Mouse (Mus musculus): Measurements from ENCODE around the gene Tm9sf1. TPM values are rescaled to one million over a fixed set of nuclear protein-coding genes. Genes with fewer than 3 reads are reported as not detected.

Tm9sf1 gene
- 10 to 100 TPM; 83.2 to 98.1 TPM for total RNA-seq (2021)
- long read RNA-seq, experiment 1, transcript Tm9sf1-205 (6 exons, 2,517 nt) = minor isoform, 22 of 180 reads
- long read RNA-seq, experiment 1, transcript Tm9sf1-202 (6 exons, 2,164 nt) = minor isoform, 17 of 180 reads
- long read RNA-seq, experiment 1, transcript Tm9sf1-201 (5 exons, 2,382 nt) = major isoform, 101 of 180 reads
- long read RNA-seq, experiment 1, partial matches to known transcripts = 15 of 180 reads
- long read RNA-seq, experiment 1, other reads (novel, unspliced or antisense) = 23 of 180 reads
- long read RNA-seq, experiment 2, transcript Tm9sf1-201 (5 exons, 2,382 nt) = major isoform, 25 of 34 reads
- long read RNA-seq, experiment 2, partial matches to known transcripts = 2 of 34 reads
- long read RNA-seq, experiment 2, other reads (novel, unspliced or antisense) = 4 of 34 reads

- DNase-seq = peak; percentile 87 to 91
These were observed at the start of gene Tm9sf1 for GRCm38 (mm10) chr14:55643060-55643907. Gene Tm9sf1 (minus strand): TSS chr14:55643806.

GRCm38 (mm10) chr14:55689433-55689832, 45.8 kb upstream of the Tm9sf1 start:
- DNase-seq = no peak

GRCm38 (mm10) chr14:55682118-55682493, 38.5 kb upstream of the Tm9sf1 start:
- DNase-seq = no peak

- peak; percentile 94 to 95 for DNase-seq
These were observed 37.8 kb upstream of the Tm9sf1 start, which contains the start of gene Tinf2 for GRCm38 (mm10) chr14:55681160-55682117. Gene Tinf2 (minus strand): TSS chr14:55681820.

- no peak for DNase-seq
These were observed 34.0 kb upstream of the Tm9sf1 start for GRCm38 (mm10) chr14:55677615-55678014.

- no peak for DNase-seq
These were observed 29.1 kb upstream of the Tm9sf1 start for GRCm38 (mm10) chr14:55672741-55673060.

- DNase-seq = peak; percentile 89
These were observed 28.5 kb upstream of the Tm9sf1 start, which contains the start of the genes Gmpr2 and Nedd8 for GRCm38 (mm10) chr14:55671833-55672740. Gene Gmpr2 (plus strand): TSS chr14:55671941. Gene Nedd8 (minus strand): TSS chr14:55672124.

GRCm38 (mm10) chr14:55671486-55671832, 27.9 kb upstream of the Tm9sf1 start:
- no peak for DNase-seq

GRCm38 (mm10) chr14:55660636-55661035, 17.0 kb upstream of the Tm9sf1 start:
- no peak for DNase-seq

- peak; percentile 87 to 89 for DNase-seq
These were observed 16.5 kb upstream of the Tm9sf1 start, which contains the start of gene Mdp1 for GRCm38 (mm10) chr14:55659960-55660573. Gene Mdp1 (minus strand): TSS chr14:55660508.

- DNase-seq = peak; percentile 70 to 82
These were observed 14.4 kb upstream of the Tm9sf1 start for GRCm38 (mm10) chr14:55658011-55658410.

- DNase-seq = no peak
These were observed 13.3 kb upstream of the Tm9sf1 start for GRCm38 (mm10) chr14:55656935-55657334.

- DNase-seq = no peak
These were observed 7.9 kb upstream of the Tm9sf1 start for GRCm38 (mm10) chr14:55651528-55651927.

GRCm38 (mm10) chr14:55649884-55650283, 6.3 kb upstream of the Tm9sf1 start, which contains the start of gene Tssk4:
Gene Tssk4 (plus strand): TSS chr14:55650184.
- DNase-seq = no peak

- no peak for DNase-seq
These were observed 769 bp upstream of the Tm9sf1 start for GRCm38 (mm10) chr14:55644261-55644888.

GRCm38 (mm10) chr14:55642679-55643059, 937 bp downstream of the Tm9sf1 start:
- no peak for DNase-seq

GRCm38 (mm10) chr14:55641291-55641690, 2.3 kb downstream of the Tm9sf1 start:
- DNase-seq = no peak

GRCm38 (mm10) chr14:55640816-55641215, 2.8 kb downstream of the Tm9sf1 start:
- DNase-seq = no peak

- no peak for DNase-seq
These were observed 5.8 kb downstream of the Tm9sf1 start, which contains the start of gene Gm49378 for GRCm38 (mm10) chr14:55637795-55638194. Gene Gm49378 (minus strand): TSS chr14:55637895.

Data from adrenal gland, postnatal 36 days (tissue).